Mouse (Mus musculus) ES-Bruce4 (cell line): ENCODE measurements around the gene Gpr55.

Experiments used
- CTCF ChIP-seq: IDR thresholded peaks from one replicate; pipeline ENCODE4 v1.8.1; 2011; ENCODE audit warnings: low read depth, low read length
- POLR2A ChIP-seq: IDR thresholded peaks from one replicate; pipeline ENCODE4 v1.8.1; 2011; ENCODE audit warnings: low read length; ENCODE audit not compliant: insufficient read depth

GRCm38 (mm10) chr1:85969519-85969918 is 8.7 kb upstream of the Gpr55 start:
- TF ChIP-seq CTCF (no peak), POLR2A (no peak)
